Mouse (Mus musculus) heart, embryonic 14.5 days (tissue): ENCODE results near the gene Bpi. TPM values are rescaled to one million over a fixed set of nuclear protein-coding genes. Genes with fewer than 3 reads are reported as not detected.

ENCODE experiments used
- ATAC-seq: fragments of 200-750 bp; cut with Nextera tagmentation; 2 replicates; pipeline ENCODE4 v1.8.0; 2017; ENCODE audit warnings: low read depth, moderate TSS enrichment; ENCODE audit not compliant: insufficient number of reproducible peaks, insufficient read depth, low FRiP score
- H3K27ac ChIP-seq, 2 experiments: fragments of 200-500 bp in 1 of 2; fragments of 300-500 bp in 1 of 2; sonication (generic) in 1 of 2; replicated peaks in 1 of 2; 2 replicates each; pipeline ENCODE4 v1.5.1; 2012 to 2014; ENCODE audit warnings: low read depth in 2 of 2, low read length in 2 of 2, control low read depth in 1 of 2, mild to moderate bottlenecking in 1 of 2, mixed read lengths in 1 of 2; ENCODE audit not compliant: control insufficient read depth in 1 of 2, insufficient read depth in 1 of 2
- H3K27me3 ChIP-seq: fragments of 300-500 bp; sonication (generic); 2 replicates; pipeline ENCODE4 v1.6.1; 2014; ENCODE audit warnings: mild to moderate bottlenecking, low read length, control low read depth; ENCODE audit not compliant: control insufficient read depth, insufficient read depth
- H3K36me3 ChIP-seq: fragments of 300-500 bp; sonication (generic); 2 replicates; pipeline ENCODE4 v1.6.1; 2014; ENCODE audit warnings: mild to moderate bottlenecking, control low read depth, low read length, mixed read lengths; ENCODE audit not compliant: control insufficient read depth, insufficient read depth
- H3K4me1 ChIP-seq, 2 experiments: fragments of 200-500 bp in 1 of 2; fragments of 300-500 bp in 1 of 2; sonication (generic) in 1 of 2; 2 replicates each; pipeline ENCODE4 v1.6.1; 2012 to 2014; ENCODE audit warnings: low read length in 2 of 2, control low read depth in 1 of 2, mixed read lengths in 1 of 2; ENCODE audit not compliant: control insufficient read depth in 2 of 2, insufficient read depth in 2 of 2
- H3K4me2 ChIP-seq: fragments of 300-500 bp; sonication (generic); 2 replicates; pipeline ENCODE4 v1.6.1; 2014; ENCODE audit warnings: mild to moderate bottlenecking, low read length
- H3K4me3 ChIP-seq, 2 experiments: fragments of 200-500 bp in 1 of 2; fragments of 300-500 bp in 1 of 2; sonication (generic) in 1 of 2; 2 replicates each; pipeline ENCODE4 v1.5.1; 2012 to 2014; ENCODE audit warnings: low read length in 2 of 2, mild to moderate bottlenecking in 2 of 2, control low read depth in 1 of 2, low read depth in 1 of 2, moderate library complexity in 1 of 2; ENCODE audit not compliant: control insufficient read depth in 1 of 2, insufficient read depth in 1 of 2
- H3K9ac ChIP-seq: fragments of 300-500 bp; sonication (generic); 2 replicates; pipeline ENCODE4 v1.6.1; 2014; ENCODE audit warnings: mild to moderate bottlenecking, low read length
- H3K9me3 ChIP-seq: fragments of 300-500 bp; sonication (generic); 2 replicates; pipeline ENCODE4 v1.6.1; 2016; ENCODE audit warnings: low read length, control low read depth; ENCODE audit not compliant: control insufficient read depth
- WGBS: fragments of 180-500 bp; shearing (Covaris S2); extraction: QIAGEN DNeasy Blood & Tissue Kit; methylation state at CpG from one replicate; pipeline ENCODE4 v1.1.7; 2014; 5-methylcytosine and 5-hydroxymethylcytosine counted together
- polyA plus RNA-seq: library from polyadenylated mRNA; unstranded; fragments of >200 nt; fragmentation: Nextera tagmentation; extraction: Ambion mirVana; gene quantifications from 2 replicates; pipeline ENCODE4 v1.2.1, GENCODE M21; 2014

The Bpi gene
- polyA plus RNA-seq, 1 experiment from 2014 or later = not detected

DNA sequence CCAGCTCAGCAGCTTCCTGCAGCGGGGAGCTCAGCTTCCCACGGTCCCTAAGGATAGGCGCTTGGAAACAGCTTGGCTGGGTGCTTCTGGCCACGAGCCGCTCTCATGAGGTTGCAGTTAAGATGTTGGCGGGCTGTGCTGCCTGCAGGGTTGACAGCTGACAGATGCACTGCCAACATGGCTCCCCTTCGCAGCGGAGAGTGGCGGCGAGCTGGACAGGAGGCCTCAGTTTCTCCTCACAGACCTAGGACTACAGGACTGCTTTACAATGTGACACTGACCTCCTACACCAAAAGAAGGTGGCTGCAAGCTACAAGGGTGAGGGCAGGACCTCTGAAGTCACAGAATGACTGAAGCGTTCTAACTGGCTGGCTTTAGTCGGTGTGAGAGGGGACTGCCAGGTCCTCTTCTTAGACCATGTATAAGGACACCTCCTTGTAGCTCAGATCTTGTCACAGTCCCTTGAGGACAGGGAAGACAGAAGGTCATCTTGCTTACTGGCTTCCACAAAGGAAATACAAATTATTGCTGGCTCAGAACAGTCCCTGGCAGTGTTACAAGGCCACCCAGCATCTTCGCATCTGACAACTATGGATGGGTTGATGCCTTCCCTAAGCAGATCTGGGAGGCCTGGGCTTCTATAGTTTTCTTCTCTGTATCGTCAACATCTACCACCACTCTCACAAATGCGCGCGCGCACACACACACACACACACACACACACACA is 15.6 kb upstream of the Bpi start:
- Histone ChIP-seq H3K4me1 (peaks cover 0 to 4% of the 10 kb centered on the region in 2 experiments; a peak in 1 of 4 replicates), H3K27ac (no peak overlapping the region), H3K36me3 (no peaks in the 10 kb centered on the region), H3K9me3 (no peaks in the 10 kb centered on the region), H3K9ac (no peak overlapping the region), H3K27me3 (0 out of 2 replicates have a peak, but pooled peaks cover 2% of the 10 kb centered on the region), H3K4me2 (no peak overlapping the region), H3K4me3 (no peak overlapping the region)
- 78% methylated on average over 18 of the region's 18 CpGs for WGBS
- no peak for ATAC-seq

DNA sequence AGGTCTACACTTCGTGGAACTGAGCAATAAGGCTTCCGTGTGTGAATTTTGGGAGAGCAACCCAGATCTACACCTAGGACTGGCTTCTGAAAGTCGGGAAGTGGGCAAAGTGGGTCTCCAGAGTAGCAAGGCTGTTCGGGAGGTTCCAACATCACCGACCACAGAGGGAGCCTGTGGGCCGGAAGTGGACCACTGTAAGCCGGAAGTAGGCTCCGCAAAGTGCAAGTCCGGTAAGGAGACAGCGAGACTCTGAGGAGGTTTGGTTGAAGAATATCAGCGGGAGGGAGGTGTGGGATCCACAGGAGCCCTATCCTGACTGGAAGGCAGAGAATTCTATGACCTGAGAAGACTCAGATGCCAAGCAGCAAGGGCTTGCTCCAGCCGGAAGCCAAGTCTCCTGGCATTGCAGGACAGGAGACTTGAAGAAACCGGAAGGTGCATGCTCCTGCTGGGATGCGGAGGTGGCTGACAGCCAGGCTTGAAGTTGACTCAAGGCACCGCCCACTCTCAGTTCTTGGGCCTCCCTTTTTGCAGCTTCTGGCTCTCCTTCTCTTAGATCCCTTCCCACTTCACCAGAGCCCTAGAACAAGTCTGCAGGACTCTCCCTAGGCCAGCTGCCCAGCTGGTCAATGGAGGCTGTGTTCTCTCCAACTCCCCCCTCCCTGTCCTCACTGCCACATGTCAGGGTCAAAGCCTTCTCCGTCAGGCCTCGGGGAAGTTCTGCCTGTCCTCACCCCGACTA is 14.6 kb upstream of the Bpi start:
- Histone ChIP-seq H3K27me3 (0 out of 2 replicates have a peak, but pooled peaks cover 2% of the 10 kb centered on the region), H3K36me3 (no peaks in the 10 kb centered on the region), H3K9ac (no peak overlapping the region), H3K4me2 (no peak overlapping the region), H3K27ac (no peak overlapping the region), H3K4me3 (no peak overlapping the region), H3K9me3 (no peaks in the 10 kb centered on the region), H3K4me1 (peaks cover 4% of the 10 kb centered on the region in 2 experiments; a peak in 2 of 4 replicates)
- no peak for ATAC-seq
- WGBS = 70% methylated on average over 18 of the region's 18 CpGs

DNA sequence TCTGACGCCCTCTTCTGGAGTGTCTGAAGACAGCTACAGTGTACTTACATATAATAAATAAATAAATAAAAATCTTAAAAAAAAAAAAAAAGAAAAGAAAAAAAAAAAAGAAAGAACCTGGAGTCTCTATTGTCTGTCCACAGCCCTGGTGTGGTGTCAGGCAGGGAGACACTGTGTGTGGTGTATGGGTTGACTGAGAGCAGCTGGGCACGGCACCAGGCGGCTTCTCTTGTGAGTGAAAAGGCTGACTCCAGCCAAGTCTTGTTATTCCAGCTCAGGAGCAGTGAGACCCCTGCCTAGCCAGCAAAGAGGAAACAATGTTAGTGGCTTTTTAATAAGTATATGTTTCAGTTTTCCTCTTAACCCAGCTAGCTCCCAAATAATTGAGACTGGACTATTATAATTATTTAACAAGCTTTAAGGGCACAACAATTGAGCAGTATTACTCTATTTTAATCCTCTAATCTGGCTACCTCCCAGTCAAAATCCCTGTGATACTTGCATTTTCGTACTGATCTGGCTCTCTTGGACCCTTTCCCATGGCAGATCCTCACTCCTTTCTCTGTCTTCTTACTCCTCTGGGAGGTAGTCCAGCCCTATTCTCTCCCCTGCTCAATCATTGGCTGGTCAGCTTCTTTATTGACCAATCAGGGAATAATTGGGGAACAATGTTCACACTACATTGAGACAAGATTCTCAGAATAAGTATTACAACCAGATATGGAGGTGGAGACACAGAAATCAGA is 12.6 kb upstream of the Bpi start:
- Histone ChIP-seq H3K4me3 (no peak overlapping the region), H3K9ac (no peak overlapping the region), H3K9me3 (no peaks in the 10 kb centered on the region), H3K27me3 (0 out of 2 replicates have a peak, but pooled peaks cover 2% of the 10 kb centered on the region), H3K36me3 (no peaks in the 10 kb centered on the region), H3K4me1 (peaks cover 6 to 7% of the 10 kb centered on the region in 2 experiments), H3K4me2 (no peak overlapping the region), H3K27ac (no peak overlapping the region)
- 63% methylated on average over 4 of the region's 4 CpGs for WGBS
- ATAC-seq = no peak

DNA sequence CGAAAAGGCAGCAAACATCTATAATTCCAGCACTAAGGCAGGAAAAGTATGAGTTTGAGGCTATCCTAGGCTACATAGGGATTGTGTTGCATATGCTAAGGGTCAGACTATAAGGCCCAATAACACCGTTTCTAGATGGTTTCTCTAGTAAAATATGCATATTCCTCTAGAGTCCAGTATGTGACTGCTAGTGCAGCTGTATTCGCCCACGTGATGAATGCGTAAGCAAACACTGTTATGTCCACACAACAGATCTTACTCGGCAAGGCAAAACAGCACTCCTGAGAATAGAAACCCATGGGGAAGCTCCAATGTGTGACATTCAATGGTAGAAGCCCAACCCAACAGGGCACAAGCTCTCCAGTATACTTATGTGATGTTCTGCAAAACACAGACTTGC is 10.0 kb upstream of the Bpi start:
- H3K4me1 ChIP-seq = peaks cover 12 to 21% of the 10 kb centered on the region in 2 experiments
- ATAC-seq = no peak
- no peaks in the 10 kb centered on the region for H3K9me3 ChIP-seq
- no peak overlapping the region for H3K4me3 ChIP-seq
- no peak overlapping the region for H3K9ac ChIP-seq
- no peak overlapping the region for H3K4me2 ChIP-seq
- H3K27me3 ChIP-seq = no peaks in the 10 kb centered on the region
- WGBS = 80% methylated on average over 6 of the region's 6 CpGs
- peak overlapping the region in 1 of 2 experiments; percentile 28; a peak in 1 of 4 replicates for H3K27ac ChIP-seq
- H3K36me3 ChIP-seq = no peaks in the 10 kb centered on the region

DNA sequence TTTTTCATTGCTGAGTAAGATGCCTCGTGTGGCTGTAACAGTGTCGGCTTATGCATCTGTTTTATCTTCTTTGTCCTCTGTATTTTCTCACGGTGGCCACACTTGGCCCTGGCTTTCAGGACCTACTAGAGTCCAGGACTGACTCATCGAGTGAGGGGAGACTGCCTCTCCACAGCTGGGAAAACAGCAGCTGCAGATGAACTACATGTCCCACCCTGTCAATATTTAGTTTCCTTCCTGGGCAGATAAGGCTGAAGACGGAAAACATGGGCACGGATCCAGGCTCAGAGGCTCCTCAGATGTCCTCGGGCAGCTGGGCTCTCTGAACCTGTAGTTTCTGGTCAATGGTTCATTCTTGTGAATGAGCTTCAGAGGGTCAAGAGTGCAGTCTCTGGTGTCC is 9.6 kb upstream of the Bpi start:
- no peaks in the 10 kb centered on the region for H3K9me3 ChIP-seq
- no peak overlapping the region for H3K4me3 ChIP-seq
- peaks cover 12 to 21% of the 10 kb centered on the region in 2 experiments for H3K4me1 ChIP-seq
- ATAC-seq = peak; percentile 77; the same call in 1 of the 2 replicates
- H3K36me3 ChIP-seq = no peaks in the 10 kb centered on the region
- no peak overlapping the region for H3K4me2 ChIP-seq
- WGBS = 37% methylated on average over 7 of the region's 7 CpGs
- H3K27ac ChIP-seq = peak overlapping the region in 1 of 2 experiments; percentile 28; a peak in 1 of 4 replicates
- H3K9ac ChIP-seq = no peak overlapping the region
- no peaks in the 10 kb centered on the region for H3K27me3 ChIP-seq

DNA sequence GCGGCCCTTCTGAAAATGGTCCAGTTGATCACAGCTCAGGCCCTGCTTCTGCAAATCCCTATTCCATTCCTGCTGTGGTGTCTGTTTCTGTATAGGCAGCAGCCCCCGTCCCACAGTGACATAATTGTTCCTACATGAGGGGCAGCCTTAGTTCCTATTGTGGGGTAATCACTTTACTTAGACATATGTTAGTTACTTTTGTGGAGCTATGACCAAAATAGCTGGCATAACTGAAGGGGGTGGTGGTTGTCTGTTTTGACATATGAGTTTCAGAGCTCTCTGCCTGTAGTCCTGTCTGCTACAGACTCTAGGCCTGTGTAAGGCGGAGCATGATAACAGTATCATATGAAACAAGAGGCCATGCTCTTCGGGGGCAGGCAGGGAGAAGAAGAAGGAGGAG is 7.3 kb upstream of the Bpi start:
- H3K4me1 ChIP-seq = peaks cover 11 to 21% of the 10 kb centered on the region in 2 experiments
- H3K27me3 ChIP-seq = no peaks in the 10 kb centered on the region
- no peak overlapping the region for H3K4me3 ChIP-seq
- WGBS = 58% methylated on average over 4 of the region's 4 CpGs
- no peak overlapping the region for H3K9ac ChIP-seq
- no peak overlapping the region for H3K4me2 ChIP-seq
- no peak for ATAC-seq
- H3K27ac ChIP-seq = no peak overlapping the region
- no peaks in the 10 kb centered on the region for H3K9me3 ChIP-seq
- H3K36me3 ChIP-seq = no peaks in the 10 kb centered on the region

DNA sequence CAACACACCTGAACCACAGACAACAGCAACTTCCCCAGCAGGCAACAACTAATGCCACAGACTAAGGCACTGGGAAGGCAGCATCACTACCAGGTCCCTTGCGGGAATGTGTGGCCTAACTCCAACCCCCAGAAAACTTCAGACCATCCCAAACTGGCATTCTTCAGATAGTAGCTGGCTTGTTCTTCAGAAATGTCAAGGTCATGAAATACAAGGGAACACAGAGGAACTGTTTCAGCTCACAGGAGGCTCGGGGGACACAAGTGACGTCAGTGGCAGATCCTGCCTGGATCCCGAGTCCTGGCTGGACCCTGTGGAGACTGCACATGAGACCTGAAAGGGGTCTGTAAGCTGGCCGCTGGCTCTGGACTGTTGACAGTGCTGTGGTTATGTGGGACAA is 4.1 kb upstream of the Bpi start:
- Histone ChIP-seq H3K4me3 (no peak overlapping the region), H3K4me1 (peaks cover 11 to 17% of the 10 kb centered on the region in 2 experiments), H3K4me2 (no peak overlapping the region), H3K9ac (no peak overlapping the region), H3K27me3 (no peaks in the 10 kb centered on the region), H3K9me3 (no peaks in the 10 kb centered on the region), H3K36me3 (no peaks in the 10 kb centered on the region), H3K27ac (no peak overlapping the region)
- 27% methylated on average over 5 of the region's 5 CpGs for WGBS
- no peak for ATAC-seq
